Mouse (Mus musculus) liver, adult 2 months (tissue): ENCODE measurements at regions not wholly inside any gene's neighbourhood (a gene's known extent, or its start where the extent isn't known, plus 50 kb on each side); places are given as distances from the start of the nearest gene placed in this dataset.

Experiments used
- CTCF ChIP-seq: fragments of 200-500 bp; IDR thresholded peaks from 2 replicates; pipeline ENCODE4 v1.5.1; 2011; ENCODE audit warnings: low read depth, low read length, control low read depth
- POLR2A ChIP-seq: fragments of 200-500 bp; IDR thresholded peaks from 2 replicates; pipeline ENCODE4 v1.6.1; 2011; ENCODE audit warnings: low read length, control low read depth; ENCODE audit not compliant: insufficient read depth; ENCODE audit errors: extremely low read depth

- TF ChIP-seq CTCF (no peak), POLR2A (no peak)
Measured at GRCm38 (mm10) chr1:184562239-184562638, 170.2 kb downstream of the Hlx start.
